Mouse (Mus musculus): Measurements from ENCODE around the gene Ptprf. TPM values are rescaled to one million over a fixed set of nuclear protein-coding genes. Genes with fewer than 3 reads are reported as not detected.

Gene Ptprf
- polyA plus RNA-seq, 1 experiment: 7.6 TPM

GRCm38 (mm10) chr4:118247323-118247722 lies 43.9 kb downstream of the Ptprf start:
- TF ChIP-seq POLR2A (IDR thresholded peaks at IDR 0.05; ENCODE audit: insufficient read length, low read depth) (no peak), CEBPB (IDR thresholded peaks at IDR 0.05; ENCODE audit: insufficient read depth, poor library complexity, severe bottlenecking) (no peak), MAX (IDR thresholded peaks at IDR 0.05; ENCODE audit: low read depth) (no peak), MYOD1 (IDR thresholded peaks at IDR 0.05; ENCODE audit: control insufficient read depth in 1 of 3, insufficient read length in 2 of 3, low read depth in 2 of 3) (no peak)
- Histone ChIP-seq H3ac (ENCODE audit: control insufficient read depth, insufficient read length) (no peak overlapping the region), H3K79me2 (ENCODE audit: control insufficient read depth, insufficient read depth) (no peaks in the 10 kb centered on the region), H3K27me3 (ENCODE audit: control insufficient read depth, insufficient read depth, insufficient read length) (no peaks in the 10 kb centered on the region), H3K4me2 (ENCODE audit: low read depth) (no peak overlapping the region), H3K4me3 (no peak overlapping the region), H3K36me3 (ENCODE audit: control insufficient read depth, insufficient read depth) (no peaks in the 10 kb centered on the region)

- no peaks in the 10 kb centered on the region for H3K79me2 ChIP-seq (ENCODE audit: control insufficient read depth, insufficient read depth)
- TF ChIP-seq TCF12 (IDR thresholded peaks at IDR 0.05; ENCODE audit: insufficient read depth, poor library complexity, severe bottlenecking) (no peak), TCF3 (IDR thresholded peaks at IDR 0.05; ENCODE audit: insufficient read length, low read depth) (no peak), POLR2A (IDR thresholded peaks at IDR 0.05; ENCODE audit: insufficient read length, low read depth) (peak; percentile 39), MYOD1 (IDR thresholded peaks at IDR 0.05; ENCODE audit: control insufficient read depth in 1 of 3, insufficient read length in 2 of 3, low read depth in 2 of 3) (peak in 2 of 3 experiments; percentile 77 to 89), MYOG (IDR thresholded peaks at IDR 0.05; ENCODE audit: control insufficient read depth in 1 of 3, insufficient read depth in 1 of 3, insufficient read length in 2 of 3, low read depth in 2 of 3) (peak; percentile 9 to 93 (median 91)), SRF (IDR thresholded peaks at IDR 0.05; ENCODE audit: control insufficient read depth, insufficient read length, low read depth) (no peak), REST (IDR thresholded peaks at IDR 0.05; ENCODE audit: insufficient read depth, insufficient read length) (no peak), CEBPB (IDR thresholded peaks at IDR 0.05; ENCODE audit: insufficient read depth, poor library complexity, severe bottlenecking) (no peak), MAX (IDR thresholded peaks at IDR 0.05; ENCODE audit: low read depth) (no peak), E2F4 (IDR thresholded peaks at IDR 0.05; ENCODE audit: insufficient read depth) (no peak)
- H3K27me3 ChIP-seq (ENCODE audit: control insufficient read depth, insufficient read depth, insufficient read length): no peaks in the 10 kb centered on the region
- peak overlapping the region; percentile 40 for H3K4me2 ChIP-seq (ENCODE audit: low read depth)
- H3K4me3 ChIP-seq: no peak overlapping the region
- no peaks in the 10 kb centered on the region for H3K36me3 ChIP-seq (ENCODE audit: control insufficient read depth, insufficient read depth)
- H3ac ChIP-seq (ENCODE audit: control insufficient read depth, insufficient read length): no peak overlapping the region
Measured at GRCm38 (mm10) chr4:118245847-118246246, 45.4 kb downstream of the Ptprf start.

GRCm38 (mm10) chr4:118243791-118244190 lies 47.4 kb downstream of the Ptprf start:
- no peak overlapping the region for H3K4me2 ChIP-seq (ENCODE audit: low read depth)
- H3K27me3 ChIP-seq (ENCODE audit: control insufficient read depth, insufficient read depth, insufficient read length): no peaks in the 10 kb centered on the region
- H3ac ChIP-seq (ENCODE audit: control insufficient read depth, insufficient read length): no peak overlapping the region
- no peaks in the 10 kb centered on the region for H3K79me2 ChIP-seq (ENCODE audit: control insufficient read depth, insufficient read depth)
- TF ChIP-seq MYOG (IDR thresholded peaks at IDR 0.05; ENCODE audit: control insufficient read depth in 1 of 3, insufficient read depth in 1 of 3, insufficient read length in 2 of 3, low read depth in 2 of 3) (no peak), MYOD1 (IDR thresholded peaks at IDR 0.05; ENCODE audit: control insufficient read depth in 1 of 3, insufficient read length in 2 of 3, low read depth in 2 of 3) (no peak), SRF (IDR thresholded peaks at IDR 0.05; ENCODE audit: control insufficient read depth, insufficient read length, low read depth) (no peak), TCF3 (IDR thresholded peaks at IDR 0.05; ENCODE audit: insufficient read length, low read depth) (no peak), MAX (IDR thresholded peaks at IDR 0.05; ENCODE audit: low read depth) (no peak), POLR2AphosphoS2 (IDR thresholded peaks at IDR 0.05; ENCODE audit: insufficient read length, low read depth) (no peak), TCF12 (IDR thresholded peaks at IDR 0.05; ENCODE audit: insufficient read depth, poor library complexity, severe bottlenecking) (no peak), CEBPB (IDR thresholded peaks at IDR 0.05; ENCODE audit: insufficient read depth, poor library complexity, severe bottlenecking) (no peak), POLR2A (IDR thresholded peaks at IDR 0.05; ENCODE audit: insufficient read length, low read depth) (no peak), REST (IDR thresholded peaks at IDR 0.05; ENCODE audit: insufficient read depth, insufficient read length) (no peak), E2F4 (IDR thresholded peaks at IDR 0.05; ENCODE audit: insufficient read depth) (no peak), USF1 (IDR thresholded peaks at IDR 0.05; ENCODE audit: low read depth) (no peak)
- no peaks in the 10 kb centered on the region for H3K36me3 ChIP-seq (ENCODE audit: control insufficient read depth, insufficient read depth)
- no peak overlapping the region for H3K4me3 ChIP-seq

- TF ChIP-seq TCF12 (IDR thresholded peaks at IDR 0.05; ENCODE audit: insufficient read depth, poor library complexity, severe bottlenecking) (no peak), REST (IDR thresholded peaks at IDR 0.05; ENCODE audit: insufficient read depth, insufficient read length) (no peak), CEBPB (IDR thresholded peaks at IDR 0.05; ENCODE audit: insufficient read depth, poor library complexity, severe bottlenecking) (no peak), POLR2A (IDR thresholded peaks at IDR 0.05; ENCODE audit: insufficient read length, low read depth) (no peak), MAX (IDR thresholded peaks at IDR 0.05; ENCODE audit: low read depth) (no peak), POLR2AphosphoS2 (IDR thresholded peaks at IDR 0.05; ENCODE audit: insufficient read length, low read depth) (no peak), MYOD1 (IDR thresholded peaks at IDR 0.05; ENCODE audit: control insufficient read depth in 1 of 3, insufficient read length in 2 of 3, low read depth in 2 of 3) (no peak), USF1 (IDR thresholded peaks at IDR 0.05; ENCODE audit: low read depth) (no peak), E2F4 (IDR thresholded peaks at IDR 0.05; ENCODE audit: insufficient read depth) (no peak), SRF (IDR thresholded peaks at IDR 0.05; ENCODE audit: control insufficient read depth, insufficient read length, low read depth) (no peak)
- Histone ChIP-seq H3K36me3 (ENCODE audit: control insufficient read depth, insufficient read depth) (no peaks in the 10 kb centered on the region), H3ac (ENCODE audit: control insufficient read depth, insufficient read length) (no peak overlapping the region)
Measured at GRCm38 (mm10) chr4:118243298-118243697, 47.9 kb downstream of the Ptprf start.

GRCm38 (mm10) chr4:118239960-118240689 lies 51.1 kb downstream of the Ptprf start:
- Histone ChIP-seq H3K4me2 (ENCODE audit: low read depth) (no peak overlapping the region), H3K36me3 (ENCODE audit: control insufficient read depth, insufficient read depth) (no peaks in the 10 kb centered on the region), H3K4me3 (no peak overlapping the region), H3K27me3 (ENCODE audit: control insufficient read depth, insufficient read depth, insufficient read length) (no peaks in the 10 kb centered on the region), H3ac (ENCODE audit: control insufficient read depth, insufficient read length) (no peak overlapping the region), H3K79me2 (ENCODE audit: control insufficient read depth, insufficient read depth) (no peaks in the 10 kb centered on the region)
- TF ChIP-seq MYOG (IDR thresholded peaks at IDR 0.05; ENCODE audit: control insufficient read depth in 1 of 3, insufficient read depth in 1 of 3, insufficient read length in 2 of 3, low read depth in 2 of 3): no peak
- TF ChIP-seq MAX (IDR thresholded peaks at IDR 0.05; ENCODE audit: low read depth): no peak
- no peak for TF ChIP-seq CEBPB (IDR thresholded peaks at IDR 0.05; ENCODE audit: insufficient read depth, poor library complexity, severe bottlenecking)
- no peak for TF ChIP-seq MYOD1 (IDR thresholded peaks at IDR 0.05; ENCODE audit: control insufficient read depth in 1 of 3, insufficient read length in 2 of 3, low read depth in 2 of 3)
- no peak for TF ChIP-seq REST (IDR thresholded peaks at IDR 0.05; ENCODE audit: insufficient read depth, insufficient read length)
- TF ChIP-seq SRF (IDR thresholded peaks at IDR 0.05; ENCODE audit: control insufficient read depth, insufficient read length, low read depth): no peak
- TF ChIP-seq TCF3 (IDR thresholded peaks at IDR 0.05; ENCODE audit: insufficient read length, low read depth): no peak
- TF ChIP-seq E2F4 (IDR thresholded peaks at IDR 0.05; ENCODE audit: insufficient read depth): no peak
- no peak for TF ChIP-seq USF1 (IDR thresholded peaks at IDR 0.05; ENCODE audit: low read depth)
- no peak for TF ChIP-seq POLR2AphosphoS2 (IDR thresholded peaks at IDR 0.05; ENCODE audit: insufficient read length, low read depth)

More at GRCm38 (mm10) chr4:118243298-118243697, 47.9 kb downstream of the Ptprf start:
- H3K79me2 ChIP-seq (ENCODE audit: control insufficient read depth, insufficient read depth): no peaks in the 10 kb centered on the region
- H3K4me3 ChIP-seq: no peak overlapping the region
- no peak overlapping the region for H3K4me2 ChIP-seq (ENCODE audit: low read depth)
- no peaks in the 10 kb centered on the region for H3K27me3 ChIP-seq (ENCODE audit: control insufficient read depth, insufficient read depth, insufficient read length)

Measured in myocyte (in vitro differentiated cells).